Mouse (Mus musculus) frontal cortex, postnatal 14 days (tissue): ENCODE data around the gene Gstm4.
A peak's percentile ranks its signal among the peaks of the same experiment; 100 is the strongest.
"Not testable (repeated sequence)": the region's sequence is repeated elsewhere in the genome, so short reads cannot be mapped to it uniquely, and the experiment has no call there.

Experiments
- DNase-seq, 2 experiments: peaks; one replicate each; pipeline ENCODE4 v3.0.0; 2022; ENCODE audit warnings: low spot score in 2 of 2

Gstm4 gene

DNA sequence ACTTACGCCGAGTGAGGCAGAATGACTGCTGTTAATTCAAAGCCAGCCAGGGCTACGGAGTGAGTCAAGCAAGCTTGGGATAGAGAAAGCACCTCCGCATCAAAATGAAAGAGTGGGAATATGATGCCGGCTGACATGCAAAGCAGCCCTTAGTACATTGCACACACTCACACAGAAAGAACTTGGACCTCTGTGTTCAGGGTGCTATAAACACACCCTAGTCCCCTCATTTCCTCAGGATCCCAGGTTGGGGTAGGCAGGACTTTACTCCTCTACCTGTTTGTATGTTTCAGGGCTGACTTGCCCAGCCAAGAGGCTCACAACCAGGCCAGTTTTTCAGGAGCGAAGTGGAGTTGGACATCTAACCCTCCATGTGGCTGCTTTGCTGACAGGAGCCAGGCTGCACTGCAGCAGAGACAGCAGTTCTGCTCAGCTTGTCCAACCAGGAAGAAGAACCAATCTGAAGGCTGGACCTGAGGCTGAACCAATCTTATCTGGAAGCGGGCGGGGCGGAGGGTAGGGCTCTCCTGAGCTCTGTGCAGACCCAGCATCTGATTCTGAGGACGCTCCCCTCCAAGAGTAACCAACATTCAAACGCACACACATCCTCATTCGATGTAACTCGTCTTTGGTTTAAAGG, 24.7 kb upstream of the Gstm4 start:
- no peak for DNase-seq

- DNase-seq: no peak
Measured at GRCm38 (mm10) chr3:108068826-108069225, 24.1 kb upstream of the Gstm4 start.

DNA sequence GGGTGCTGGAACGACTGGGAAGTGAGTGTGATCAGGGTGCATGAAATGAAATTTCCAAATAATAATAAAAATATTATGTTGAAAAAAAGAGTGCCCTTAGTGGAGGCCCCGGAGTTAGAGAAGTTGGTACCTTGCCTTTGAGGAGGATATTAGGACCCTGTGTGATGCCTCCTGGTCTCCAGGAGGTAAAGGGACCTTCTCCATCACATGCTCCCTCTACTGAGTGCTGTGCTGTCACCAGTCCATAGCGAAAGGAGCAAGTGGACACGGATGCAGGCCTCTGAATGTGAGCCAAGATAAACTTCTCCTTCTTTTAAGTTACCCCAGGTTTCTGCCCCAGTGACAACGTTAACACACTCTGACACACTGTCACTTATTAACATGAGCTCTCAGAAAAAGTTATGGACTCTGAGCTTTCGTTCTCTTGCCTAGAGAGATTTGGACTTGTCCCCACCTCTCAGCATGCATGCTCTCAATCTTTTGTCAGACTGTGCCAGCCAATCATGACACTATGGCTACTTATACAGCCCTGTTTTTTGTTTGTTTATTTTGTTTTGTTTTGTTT, 22.8 kb upstream of the Gstm4 start:
- DNase-seq: no peak

DNA sequence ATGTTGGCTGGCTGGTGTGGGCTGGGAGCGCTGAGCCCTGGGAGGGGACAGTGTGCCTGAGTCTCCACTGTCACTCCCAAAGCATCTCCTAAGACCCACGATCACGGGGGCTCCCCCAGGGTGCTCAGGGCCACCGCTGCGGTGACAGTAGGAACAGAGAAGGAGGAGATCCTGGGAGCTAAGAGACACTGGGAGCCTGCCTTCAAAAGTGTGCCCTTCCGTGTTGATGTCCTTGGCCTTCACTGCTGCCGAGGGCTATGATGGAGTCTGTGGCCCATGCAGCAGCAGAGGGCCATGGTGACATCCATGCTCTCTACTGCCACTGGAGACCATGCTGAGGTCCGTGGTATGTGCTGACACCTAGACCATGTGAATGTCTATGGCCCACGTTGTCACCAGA, 20.9 kb upstream of the Gstm4 start:
- no peak for DNase-seq

DNA sequence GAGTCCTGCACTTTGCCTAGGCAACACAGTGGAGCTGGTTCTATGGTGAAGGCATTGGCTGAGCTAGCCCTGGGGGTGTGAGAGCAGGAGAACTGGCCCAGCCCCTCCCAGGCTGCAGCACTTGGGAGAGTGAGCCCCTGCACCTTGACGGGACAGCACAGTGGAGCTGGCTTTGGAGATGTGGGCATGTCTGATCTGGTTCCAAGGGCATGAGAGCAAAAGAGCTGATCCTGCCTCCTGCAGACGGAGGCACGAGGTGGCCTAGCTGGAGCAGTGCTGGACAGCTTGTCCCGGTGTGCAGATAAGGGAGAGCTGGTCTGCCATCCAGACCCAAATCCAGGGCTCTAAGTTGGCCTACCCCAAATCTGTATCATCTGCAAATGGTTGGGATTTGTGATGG, 20.0 kb upstream of the Gstm4 start:
- no peak for DNase-seq

- no peak for DNase-seq
Measured at GRCm38 (mm10) chr3:108062648-108063047, 18.0 kb upstream of the Gstm4 start.

DNA sequence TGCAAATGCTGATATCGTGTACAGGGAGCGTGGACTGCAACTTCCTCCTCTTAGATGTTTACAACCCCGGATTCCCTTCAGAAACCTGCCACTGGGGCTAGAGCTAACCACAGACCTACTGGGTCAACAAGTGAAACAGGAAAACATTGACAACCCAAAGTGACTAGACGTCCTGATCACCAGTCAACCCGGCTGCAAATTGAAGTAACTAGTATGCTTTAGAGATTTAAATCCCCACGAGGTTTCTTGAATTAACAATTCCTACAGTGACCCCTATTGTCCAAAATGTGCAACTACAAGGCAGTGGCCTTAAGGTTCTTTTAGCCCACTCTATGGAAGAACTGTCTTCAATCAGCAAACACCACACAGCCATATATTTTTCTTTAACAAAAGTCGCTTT, 16.7 kb upstream of the Gstm4 start:
- no peak for DNase-seq

DNA sequence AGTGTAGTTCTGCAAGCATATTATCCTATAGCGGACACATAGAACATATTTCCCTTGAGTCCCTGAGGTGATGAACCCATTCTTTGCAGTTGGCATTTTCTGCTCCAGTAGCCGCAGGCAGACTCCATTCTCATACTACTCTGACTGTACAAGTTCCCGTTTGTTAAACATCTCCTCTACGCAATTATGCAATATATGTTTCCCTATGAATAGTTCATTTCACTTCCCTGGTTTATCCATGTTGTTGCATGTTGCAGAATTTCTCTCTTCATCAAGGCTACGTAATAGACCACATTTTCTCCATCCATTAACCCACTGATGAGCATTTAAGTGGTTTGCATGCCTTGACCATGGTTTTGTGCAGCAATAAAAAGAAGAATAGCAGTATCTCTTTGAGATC, 5.8 kb upstream of the Gstm4 start:
- no peak for DNase-seq

DNA sequence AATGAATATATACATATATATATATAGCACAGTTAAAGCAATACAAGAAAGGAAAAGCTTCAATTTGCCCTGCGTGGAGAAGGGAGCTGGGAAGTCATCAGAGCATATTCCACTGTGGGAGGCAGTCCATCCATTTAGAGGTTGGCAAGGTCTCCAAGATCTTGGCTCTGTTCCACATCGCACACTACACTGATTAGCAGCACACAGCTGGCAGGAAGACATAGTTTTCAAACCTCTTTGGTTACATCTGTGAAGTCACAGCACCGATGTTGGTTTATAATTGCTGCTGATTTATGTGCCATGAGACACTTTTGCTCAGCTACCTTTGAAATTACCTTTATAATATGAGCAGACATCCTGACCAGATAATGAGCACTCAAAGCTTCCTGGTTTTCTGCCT, 3.6 kb upstream of the Gstm4 start:
- DNase-seq: no peak

GRCm38 (mm10) chr3:108046944-108047655, 2.4 kb upstream of the Gstm4 start:
- DNase-seq: no peak

DNA sequence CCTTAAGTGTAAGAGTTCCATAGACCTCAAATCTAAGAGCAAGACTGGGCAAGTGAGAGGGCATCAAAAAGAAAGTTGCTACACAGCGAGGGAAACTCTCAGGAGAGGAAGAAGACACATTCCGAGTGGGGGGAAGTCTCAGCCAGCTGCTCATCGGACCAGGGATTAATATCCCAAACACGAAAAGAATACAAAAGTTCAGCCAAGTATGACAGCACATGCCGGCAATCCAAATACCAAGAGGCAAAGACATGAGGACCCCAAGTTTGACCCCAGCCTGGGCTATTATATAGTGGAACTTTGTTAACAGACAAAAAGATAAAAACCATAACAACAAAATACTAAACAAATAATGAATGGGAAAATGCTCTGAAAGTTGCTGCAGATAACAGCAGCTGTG, 11.5 kb downstream of the Gstm4 start:
- DNase-seq: no peak

- DNase-seq: no peak
Measured at GRCm38 (mm10) chr3:108032113-108032512, 12.6 kb downstream of the Gstm4 start.

DNA sequence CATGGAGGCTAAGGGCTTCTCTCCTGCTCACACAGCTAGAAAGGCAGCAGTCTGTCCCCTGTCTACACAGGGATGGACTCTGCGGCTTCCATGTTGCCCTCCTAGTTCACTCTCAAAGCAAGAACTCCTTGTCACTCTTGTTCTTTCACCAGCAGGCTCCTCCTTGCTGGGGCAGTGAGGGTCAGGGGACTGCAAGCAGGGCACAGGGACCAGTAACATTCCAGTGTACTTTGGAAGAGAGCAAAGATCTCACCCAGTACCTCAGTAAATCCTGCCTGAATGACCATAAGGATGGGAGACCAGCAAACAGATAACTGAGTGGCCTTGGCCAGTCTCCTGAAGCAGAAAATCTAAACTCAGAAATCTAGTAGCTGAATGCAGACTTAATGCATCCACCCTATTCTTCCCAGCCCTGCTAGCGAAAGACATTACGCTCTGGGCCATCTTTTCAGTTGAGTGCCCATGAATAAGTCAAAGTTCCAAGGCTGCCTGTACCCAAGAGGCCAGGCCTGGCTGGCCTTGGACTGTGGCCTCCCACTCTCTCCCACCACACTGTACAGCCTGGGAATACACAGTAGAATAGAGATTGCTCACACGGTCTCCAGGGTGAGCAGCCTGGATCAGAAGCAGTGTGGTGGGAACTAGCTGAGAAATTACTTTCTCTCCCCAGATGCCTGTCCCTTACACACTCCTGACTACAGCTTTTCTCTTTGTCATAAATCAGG, 15.9 kb downstream of the Gstm4 start:
- no peak for DNase-seq

DNA sequence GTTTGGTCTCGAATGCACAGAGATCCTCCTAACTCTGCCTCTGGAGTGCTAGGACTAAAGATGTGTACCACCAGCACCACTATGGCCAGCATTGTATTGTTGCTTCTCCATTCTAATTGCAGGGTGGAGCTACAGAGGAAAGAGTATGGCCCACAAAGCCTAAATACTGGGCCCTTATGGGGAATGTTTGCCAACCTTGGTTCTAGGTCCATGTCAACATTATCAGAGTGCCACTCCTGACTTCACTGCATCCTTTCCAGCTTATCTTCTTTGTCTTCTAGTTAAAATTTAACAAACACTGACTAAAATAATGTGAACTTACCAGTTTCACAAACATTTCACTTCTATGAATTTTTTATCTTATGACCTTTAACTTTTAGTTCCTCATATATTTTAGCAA, 18.1 kb downstream of the Gstm4 start:
- no peak for DNase-seq

GRCm38 (mm10) chr3:108026049-108026448, 18.6 kb downstream of the Gstm4 start:
- DNase-seq: no peak

GRCm38 (mm10) chr3:108025318-108025717, 19.4 kb downstream of the Gstm4 start:
- DNase-seq: no peak

GRCm38 (mm10) chr3:108022650-108023049, 22.0 kb downstream of the Gstm4 start:
- DNase-seq: no peak

DNA sequence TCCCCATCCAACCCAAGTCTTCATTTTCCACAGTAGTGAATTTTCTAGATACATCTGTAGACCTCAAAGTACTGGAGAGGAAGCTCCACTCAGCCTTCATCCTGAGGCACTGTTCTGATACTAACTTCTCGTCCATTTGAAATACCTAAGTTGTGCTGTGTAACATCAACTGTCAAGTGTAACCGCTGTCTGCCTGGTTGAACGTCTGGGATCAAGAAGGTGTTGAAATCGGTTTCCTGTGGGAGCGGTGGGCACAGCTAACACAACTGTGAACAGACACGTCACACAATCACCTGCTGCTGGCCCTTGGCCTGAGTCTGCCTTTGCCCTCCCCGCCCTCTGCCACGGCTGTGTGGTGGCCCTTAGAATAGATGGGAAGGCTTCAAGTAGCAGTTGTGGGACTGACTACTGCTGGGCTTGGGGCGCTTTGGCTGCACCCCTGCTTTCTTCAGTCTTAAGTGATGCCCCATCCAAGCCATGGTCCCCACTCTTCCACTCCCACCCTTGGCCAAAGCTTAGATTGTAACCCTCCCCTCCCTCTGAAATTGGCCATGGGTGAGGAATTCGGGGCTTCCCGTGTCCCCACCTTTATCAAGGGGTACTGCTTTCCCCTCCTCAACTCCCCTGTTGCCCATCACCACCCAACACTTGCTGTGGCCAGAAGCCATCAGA, 24.2 kb downstream of the Gstm4 start:
- DNase-seq: not testable (repeated sequence)

DNA sequence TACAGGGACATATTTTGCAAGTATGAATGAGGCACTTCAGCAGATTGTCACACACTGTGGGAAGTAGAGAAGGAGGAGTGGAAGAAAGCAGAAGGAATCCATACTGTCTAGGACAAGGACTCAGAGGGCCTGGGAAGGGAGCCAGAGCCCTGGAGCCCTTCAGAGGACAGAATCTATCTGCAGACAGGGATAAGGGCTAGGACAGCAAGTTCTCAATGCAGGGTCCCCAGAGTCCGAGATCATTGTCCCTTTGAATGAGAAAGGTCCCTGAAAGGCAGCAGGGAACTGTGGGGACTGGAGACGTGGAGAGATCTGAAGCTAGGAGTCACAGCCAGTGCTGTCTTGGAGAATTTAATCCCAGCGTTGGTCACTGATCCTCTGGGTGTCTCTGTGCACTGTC, 25.5 kb downstream of the Gstm4 start:
- DNase-seq: not testable (repeated sequence)

DNA sequence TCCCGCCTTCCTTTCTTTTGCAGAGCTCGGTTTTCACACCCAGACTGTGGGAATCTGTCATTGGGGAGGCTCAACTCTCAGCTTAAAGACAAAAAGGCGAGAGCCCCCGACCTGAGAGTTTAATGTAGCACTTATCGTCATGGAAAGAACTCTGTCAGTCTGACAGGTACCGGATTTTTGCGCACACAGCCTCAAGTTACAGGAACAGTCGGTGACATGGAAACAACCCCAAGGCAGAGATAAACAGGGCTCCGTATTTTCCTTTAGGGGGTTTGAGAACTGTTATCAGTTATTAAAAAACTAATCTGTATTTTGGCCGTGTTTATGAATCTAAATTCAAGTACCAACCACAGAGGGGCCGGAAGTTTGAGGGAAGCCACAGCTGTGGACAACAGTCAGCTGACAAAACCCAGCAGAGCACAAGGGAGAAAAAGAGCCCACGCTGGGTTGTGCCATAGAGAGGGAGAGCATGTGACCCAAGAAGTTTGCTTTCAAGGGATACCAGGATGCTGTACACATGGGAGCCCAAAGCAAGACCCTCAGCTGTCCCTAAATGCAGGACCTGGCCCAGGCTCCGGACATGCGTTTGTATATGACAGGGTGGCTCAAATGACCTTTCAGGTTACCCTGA, 26.4 kb downstream of the Gstm4 start:
- DNase-seq: no peak

GRCm38 (mm10) chr3:108017473-108018189, 27.1 kb downstream of the Gstm4 start, which contains the start of gene Gstm1:
Gstm1 (minus strand) TSS chr3:108017973.
- peak; percentile 88 to 89 for DNase-seq
